Mouse (Mus musculus): Measurements from ENCODE around the gene Fam228b. TPM values are rescaled to one million over a fixed set of nuclear protein-coding genes. Genes with fewer than 3 reads are reported as not detected.
"Not testable (repeated sequence)": the region's sequence is repeated elsewhere in the genome, so short reads cannot be mapped to it uniquely, and the experiment has no call there.

Gene Fam228b
- total and polyA plus RNA-seq, 3 experiments = 0.76 TPM; not detected in 2

- ATAC-seq (ENCODE audit: extremely low read depth, insufficient number of reproducible peaks, low FRiP score, poor library complexity, severe bottlenecking) (no peak), DNase-seq (ENCODE audit: low spot score) (no peak)
- H3K4me3 ChIP-seq (ENCODE audit: low read depth, low read length) = no peak overlapping the region
- no peaks in the 10 kb centered on the region for H3K4me1 ChIP-seq (ENCODE audit: insufficient read depth, low read depth, low read length)
- no peaks in the 10 kb centered on the region for H3K27me3 ChIP-seq (ENCODE audit: insufficient read depth, low read length)
- no peaks in the 10 kb centered on the region for H3K36me3 ChIP-seq (replicated peaks)
- no peaks in the 10 kb centered on the region for H3K9me3 ChIP-seq (replicated peaks)
- no peak for TF ChIP-seq GATA2 (IDR thresholded peaks at IDR 0.05; ENCODE audit: borderline replicate concordance, low read depth, low read length)
- no peak for TF ChIP-seq TAL1 (conservative IDR thresholded peaks at IDR 0.05; ENCODE audit: low read depth, low read length)
- TF ChIP-seq POLR2AphosphoS5 (IDR thresholded peaks at IDR 0.05; ENCODE audit: insufficient replicate concordance, low read depth, low read length) = no peak
- no peak for TF ChIP-seq GATA1 (IDR thresholded peaks at IDR 0.05; ENCODE audit: borderline replicate concordance, low read length)
- no peak for TF ChIP-seq CTCF (IDR thresholded peaks at IDR 0.05; ENCODE audit: low read depth, low read length)
Measured at GRCm38 (mm10) chr12:4757060-4757459, 12.0 kb downstream of the Fam228b start.

DNA sequence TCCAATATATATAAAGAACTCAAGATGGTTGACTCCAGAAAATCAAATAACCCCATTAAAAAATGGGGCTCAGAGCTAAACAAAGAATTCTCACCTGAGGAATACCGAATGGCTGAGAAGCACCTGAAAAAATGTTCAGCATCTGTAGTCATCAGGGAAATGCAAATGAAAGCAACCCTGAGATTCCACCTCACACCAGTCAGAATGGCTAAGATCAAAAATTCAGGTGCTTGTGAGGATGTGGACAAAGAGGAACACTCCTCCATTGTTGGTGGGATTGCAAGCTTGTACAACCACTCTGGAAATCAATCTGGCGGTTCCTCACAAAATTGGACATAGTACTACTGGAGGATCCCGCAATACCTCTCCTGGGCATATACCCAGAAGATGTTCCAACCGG is 14.6 kb downstream of the Fam228b start:
- ATAC-seq (ENCODE audit: extremely low read depth, insufficient number of reproducible peaks, low FRiP score, poor library complexity, severe bottlenecking); DNase-seq (ENCODE audit: low spot score); H3K4me3 ChIP-seq (ENCODE audit: low read depth, low read length); H3K4me1 ChIP-seq (ENCODE audit: insufficient read depth, low read depth, low read length); H3K27me3 ChIP-seq (ENCODE audit: insufficient read depth, low read length); H3K9me3 ChIP-seq (replicated peaks); H3K36me3 ChIP-seq (replicated peaks): not testable (repeated sequence)

- TF ChIP-seq POLR2AphosphoS5 (IDR thresholded peaks at IDR 0.05; ENCODE audit: insufficient replicate concordance, low read depth, low read length) = no peak
- TF ChIP-seq GATA1 (IDR thresholded peaks at IDR 0.05; ENCODE audit: borderline replicate concordance, low read length) = no peak
- TF ChIP-seq GATA2 (IDR thresholded peaks at IDR 0.05; ENCODE audit: borderline replicate concordance, low read depth, low read length) = no peak
- TF ChIP-seq CTCF (IDR thresholded peaks at IDR 0.05; ENCODE audit: low read depth, low read length) = no peak
- no peak for TF ChIP-seq TAL1 (conservative IDR thresholded peaks at IDR 0.05; ENCODE audit: low read depth, low read length)
- H3K4me3 ChIP-seq (ENCODE audit: low read depth, low read length) = no peak overlapping the region
- H3K27me3 ChIP-seq (ENCODE audit: insufficient read depth, low read length) = peaks cover 6% of the 10 kb centered on the region; the same call in 1 of the 2 replicates
- DNase-seq (ENCODE audit: low spot score) (no peak), ATAC-seq (ENCODE audit: extremely low read depth, insufficient number of reproducible peaks, low FRiP score, poor library complexity, severe bottlenecking) (no peak)
- H3K36me3 ChIP-seq (replicated peaks) = no peaks in the 10 kb centered on the region
- no peaks in the 10 kb centered on the region for H3K4me1 ChIP-seq (ENCODE audit: insufficient read depth, low read depth, low read length)
- no peaks in the 10 kb centered on the region for H3K9me3 ChIP-seq (replicated peaks)
Measured at GRCm38 (mm10) chr12:4744486-4744885, 24.6 kb downstream of the Fam228b start.

DNA sequence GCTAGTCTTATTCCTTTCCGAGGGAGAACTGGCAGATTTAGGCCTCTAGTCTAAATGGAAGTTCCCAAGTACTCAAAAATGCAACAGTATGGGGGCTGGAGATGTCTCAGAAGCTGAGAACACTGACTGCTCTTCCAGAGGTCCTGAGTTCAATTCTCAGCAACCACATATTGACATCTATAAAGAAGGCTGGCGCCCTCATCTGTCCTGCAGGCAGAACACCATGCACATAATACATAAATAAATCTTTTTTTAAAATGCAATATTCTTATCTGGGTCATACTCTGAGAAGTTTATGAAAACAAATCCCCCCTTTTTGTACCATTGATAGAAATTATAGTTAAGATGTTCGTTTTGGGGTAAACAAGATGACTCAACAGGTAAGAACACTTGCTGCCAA is 26.9 kb downstream of the Fam228b start:
- DNase-seq (ENCODE audit: low spot score) (no peak), ATAC-seq (ENCODE audit: extremely low read depth, insufficient number of reproducible peaks, low FRiP score, poor library complexity, severe bottlenecking) (no peak)
- no peaks in the 10 kb centered on the region for H3K9me3 ChIP-seq (replicated peaks)
- TF ChIP-seq POLR2AphosphoS5 (IDR thresholded peaks at IDR 0.05; ENCODE audit: insufficient replicate concordance, low read depth, low read length) = no peak
- TF ChIP-seq CTCF (IDR thresholded peaks at IDR 0.05; ENCODE audit: low read depth, low read length) = no peak
- no peak for TF ChIP-seq GATA1 (IDR thresholded peaks at IDR 0.05; ENCODE audit: borderline replicate concordance, low read length)
- no peak for TF ChIP-seq TAL1 (conservative IDR thresholded peaks at IDR 0.05; ENCODE audit: low read depth, low read length)
- TF ChIP-seq GATA2 (IDR thresholded peaks at IDR 0.05; ENCODE audit: borderline replicate concordance, low read depth, low read length) = no peak
- H3K27me3 ChIP-seq (ENCODE audit: insufficient read depth, low read length) = peaks cover 14% of the 10 kb centered on the region
- H3K4me3 ChIP-seq (ENCODE audit: low read depth, low read length) = no peak overlapping the region
- no peaks in the 10 kb centered on the region for H3K4me1 ChIP-seq (ENCODE audit: insufficient read depth, low read depth, low read length)
- no peaks in the 10 kb centered on the region for H3K36me3 ChIP-seq (replicated peaks)

DNA sequence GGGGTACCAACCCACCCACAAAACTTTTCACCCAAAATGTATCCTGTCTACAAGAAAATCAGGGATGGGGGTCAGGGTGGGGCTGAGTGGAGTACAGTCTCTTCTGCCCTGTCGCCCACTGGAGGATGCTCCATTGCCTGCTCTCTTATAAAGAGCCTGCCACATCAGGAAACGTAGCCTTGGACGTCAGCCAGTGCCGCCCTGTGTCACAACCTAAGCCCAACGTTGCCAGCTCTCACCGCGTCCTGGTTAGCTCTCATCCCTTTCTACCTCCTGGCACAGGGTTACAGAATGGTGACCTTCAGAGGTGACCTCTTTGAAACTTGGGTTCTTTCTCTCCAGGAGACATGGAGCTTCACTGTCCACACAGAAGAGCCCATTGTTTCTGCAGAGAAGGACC is 28.2 kb downstream of the Fam228b start:
- Histone ChIP-seq H3K9me3 (replicated peaks) (no peaks in the 10 kb centered on the region), H3K4me3 (ENCODE audit: low read depth, low read length) (no peak overlapping the region), H3K27me3 (ENCODE audit: insufficient read depth, low read length) (peaks cover 14% of the 10 kb centered on the region), H3K36me3 (replicated peaks) (no peaks in the 10 kb centered on the region), H3K4me1 (ENCODE audit: insufficient read depth, low read depth, low read length) (no peaks in the 10 kb centered on the region)
- no peak for DNase-seq (ENCODE audit: low spot score)
- no peak for TF ChIP-seq TAL1 (conservative IDR thresholded peaks at IDR 0.05; ENCODE audit: low read depth, low read length)
- TF ChIP-seq GATA2 (IDR thresholded peaks at IDR 0.05; ENCODE audit: borderline replicate concordance, low read depth, low read length) = no peak
- no peak for TF ChIP-seq GATA1 (IDR thresholded peaks at IDR 0.05; ENCODE audit: borderline replicate concordance, low read length)
- no peak for ATAC-seq (ENCODE audit: extremely low read depth, insufficient number of reproducible peaks, low FRiP score, poor library complexity, severe bottlenecking)

DNA sequence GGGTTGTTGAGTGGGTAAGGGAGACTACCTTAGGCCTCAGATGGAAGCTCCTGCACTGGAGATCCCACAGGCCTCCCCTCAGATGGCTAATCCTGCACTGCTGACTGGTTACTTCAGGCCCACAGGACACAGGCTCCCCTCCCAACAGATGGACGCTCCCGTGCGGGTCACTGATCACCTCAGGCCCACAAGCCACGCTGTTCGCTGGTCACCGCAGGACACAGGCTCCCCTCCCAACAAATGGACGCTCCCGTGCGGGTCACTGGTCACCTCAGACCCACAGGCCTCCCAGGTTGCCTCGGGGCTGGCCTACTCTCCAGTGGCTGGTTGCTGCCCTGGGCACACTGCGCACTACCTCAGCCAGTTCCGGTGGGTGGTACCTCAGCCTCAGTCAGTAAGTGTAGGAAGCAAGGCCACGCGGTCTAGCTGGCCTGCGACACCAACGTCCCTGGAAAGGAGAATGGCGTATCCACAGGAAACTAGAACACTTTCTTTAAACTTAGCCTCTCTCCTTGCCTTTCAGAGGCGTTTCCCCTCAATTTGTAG is 31.0 kb downstream of the Fam228b start, which contains the start of gene Fam228a:
Gene Fam228a (minus strand): TSS at position 400 of the 546 bp plus-strand sequence.
- Histone ChIP-seq H3K27me3 (ENCODE audit: insufficient read depth, low read length) (peaks cover 23% of the 10 kb centered on the region), H3K4me1 (ENCODE audit: insufficient read depth, low read depth, low read length) (peaks cover 6% of the 10 kb centered on the region), H3K36me3 (replicated peaks) (no peaks in the 10 kb centered on the region), H3K4me3 (ENCODE audit: low read depth, low read length) (no peak within 1 kb of the TSS), H3K9me3 (replicated peaks) (no peaks in the 10 kb centered on the region)
- no peak for TF ChIP-seq CTCF (IDR thresholded peaks at IDR 0.05; ENCODE audit: low read depth, low read length)
- TF ChIP-seq GATA1 (IDR thresholded peaks at IDR 0.05; ENCODE audit: borderline replicate concordance, low read length) = no peak
- TF ChIP-seq TAL1 (conservative IDR thresholded peaks at IDR 0.05; ENCODE audit: low read depth, low read length) = no peak
- no peak for TF ChIP-seq POLR2AphosphoS5 (IDR thresholded peaks at IDR 0.05; ENCODE audit: insufficient replicate concordance, low read depth, low read length)
- TF ChIP-seq GATA2 (IDR thresholded peaks at IDR 0.05; ENCODE audit: borderline replicate concordance, low read depth, low read length) = no peak
- ATAC-seq (ENCODE audit: extremely low read depth, insufficient number of reproducible peaks, low FRiP score, poor library complexity, severe bottlenecking) = no peak
- no peak for DNase-seq (ENCODE audit: low spot score)

DNA sequence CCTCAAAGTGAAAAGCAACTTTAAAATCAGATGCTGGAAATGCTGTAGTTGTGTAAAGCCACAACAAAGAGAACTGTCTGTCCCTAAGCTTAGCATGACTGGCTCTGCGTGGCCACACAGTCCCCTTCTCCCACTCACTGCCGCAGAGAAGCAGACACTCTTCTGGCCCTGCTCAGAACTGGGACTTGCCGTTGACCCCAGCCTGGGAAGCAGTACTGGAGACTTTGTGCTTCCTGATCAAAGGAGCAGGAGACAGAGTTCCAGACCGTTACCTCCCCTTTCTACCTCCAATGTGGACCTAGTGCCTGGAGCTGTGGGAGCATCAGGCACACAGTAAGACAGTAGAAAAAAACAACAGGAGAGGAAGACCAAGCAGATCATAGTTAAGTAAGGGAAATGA is 36.7 kb downstream of the Fam228b start:
- peaks cover 19% of the 10 kb centered on the region for H3K27me3 ChIP-seq (ENCODE audit: insufficient read depth, low read length)
- H3K36me3 ChIP-seq (replicated peaks) = peaks cover 2% of the 10 kb centered on the region
- TF ChIP-seq GATA2 (IDR thresholded peaks at IDR 0.05; ENCODE audit: borderline replicate concordance, low read depth, low read length) = no peak
- no peak for TF ChIP-seq CTCF (IDR thresholded peaks at IDR 0.05; ENCODE audit: low read depth, low read length)
- H3K9me3 ChIP-seq (replicated peaks) = no peaks in the 10 kb centered on the region
- H3K4me3 ChIP-seq (ENCODE audit: low read depth, low read length) = no peak overlapping the region
- no peak for DNase-seq (ENCODE audit: low spot score)
- H3K4me1 ChIP-seq (ENCODE audit: insufficient read depth, low read depth, low read length) = peaks cover 8% of the 10 kb centered on the region
- no peak for ATAC-seq (ENCODE audit: extremely low read depth, insufficient number of reproducible peaks, low FRiP score, poor library complexity, severe bottlenecking)
